Comparison of ENCODE assay signal across 8 mouse cellular contexts in genomic region chr2:25262795-25263622, GRCm38 (mm10). TPM values are rescaled to one million over a fixed set of nuclear protein-coding genes. Genes with fewer than 3 reads are reported as not detected.
A peak's percentile ranks its signal among the peaks of the same experiment; 100 is the strongest.
DNase-seq lines count a peak whose midpoint lies in the region; ATAC-seq lines count a peak whose summit lies in the region.

No protein-coding gene starts in this region.

- H3K9ac ChIP-seq in heart, embryonic 11.5 days (ENCODE audit: low read depth, low read length), result peak overlapping the region; percentile 78
- peak overlapping the region; percentile 81 for H3K9ac ChIP-seq in intestine, embryonic 15.5 days

- peak overlapping the region; percentile 83 for H3K4me3 ChIP-seq in heart, embryonic 11.5 days (ENCODE audit: low read depth, low read length)
- H3K4me3 ChIP-seq in intestine, embryonic 15.5 days (replicated peaks), result peak overlapping the region; percentile 87

- H3K27ac ChIP-seq in heart, embryonic 11.5 days (ENCODE audit: low read depth, low read length), result no peak overlapping the region
- peak overlapping the region; percentile 58; the same call in 1 of the 2 replicates for H3K27ac ChIP-seq in intestine, embryonic 15.5 days

- peak overlapping the region; percentile 100 for H3K4me2 ChIP-seq in heart, embryonic 11.5 days
- peak overlapping the region; percentile 97 for H3K4me2 ChIP-seq in intestine, embryonic 15.5 days (replicated peaks)

- no peak for DNase-seq in heart, adult 9 months (ENCODE audit: low spot score in 2 of 2)
- peak; percentile 50 to 53 for DNase-seq in lung, postnatal 4 days
- DNase-seq in splenic B cell, adult 2 months (ENCODE audit: low read depth, low spot score), result peak; percentile 59
- DNase-seq in ovary, adult 18-20 months (ENCODE audit: low spot score), result no peak

- no peaks in the 10 kb centered on the region for H3K36me3 ChIP-seq in heart, embryonic 11.5 days (ENCODE audit: control insufficient read depth, insufficient read depth, low read length)
- no peaks in the 10 kb centered on the region for H3K36me3 ChIP-seq in intestine, embryonic 15.5 days
- H3K36me3 ChIP-seq in splenic B cell, adult 2 months (ENCODE audit: control insufficient read depth, insufficient read depth, low read length, poor library complexity, severe bottlenecking), result no peaks in the 10 kb centered on the region

- under 1% methylated on average over 82 of the region's 82 CpGs for WGBS in heart, embryonic 11.5 days (ENCODE audit: insufficient replicate concordance)
- WGBS in intestine, embryonic 15.5 days, result under 1% methylated on average over 82 of the region's 82 CpGs

- peaks cover 16% of the 10 kb centered on the region for H3K27me3 ChIP-seq in heart, embryonic 11.5 days (ENCODE audit: control insufficient read depth, insufficient read depth, low read length)
- peaks cover 6% of the 10 kb centered on the region for H3K27me3 ChIP-seq in intestine, embryonic 15.5 days (replicated peaks)
- no peaks in the 10 kb centered on the region for H3K27me3 ChIP-seq in splenic B cell, adult 2 months (ENCODE audit: control insufficient read depth, insufficient read depth, low read length, poor library complexity, severe bottlenecking)

- H3K4me1 ChIP-seq in heart, embryonic 11.5 days (ENCODE audit: control insufficient read depth, insufficient read depth, low read length), result peaks cover 29% of the 10 kb centered on the region
- peaks cover 39% of the 10 kb centered on the region for H3K4me1 ChIP-seq in intestine, embryonic 15.5 days (replicated peaks)

- no peaks in the 10 kb centered on the region for H3K9me3 ChIP-seq in heart, embryonic 11.5 days (replicated peaks; ENCODE audit: control insufficient read depth, low read length)
- no peaks in the 10 kb centered on the region for H3K9me3 ChIP-seq in intestine, embryonic 15.5 days

- peak; percentile 3; the same call in 1 of the 2 replicates for ATAC-seq in heart, embryonic 11.5 days (replicated peaks; ENCODE audit: insufficient number of reproducible peaks, low FRiP score, low TSS enrichment)
- ATAC-seq in activated CD4-positive, CD25-positive, alpha-beta regulatory T cell, adult 4 months, result peak; percentile 40
- ATAC-seq in erythroid progenitor cell, adult 5-6 weeks (replicated peaks; ENCODE audit: low FRiP score, poor library complexity, severe bottlenecking), result peak; percentile 22; the same call in 1 of the 2 replicates
- peak; percentile 16 for ATAC-seq in intestine, embryonic 15.5 days

RNA-seq across cellular contexts. Expression of gene Tprn, which starts 0.6 kb away (rescaled TPM):
- 3.3 TPM in 2 replicates for polyA plus RNA-seq in heart, embryonic 11.5 days (2014; fragmentation: Nextera tagmentation; extraction: Ambion mirVana)
- polyA plus RNA-seq in activated CD4-positive, CD25-positive, alpha-beta regulatory T cell, adult 4 months (2017; shearing (Covaris generic)), result 10 to 100 TPM in 1 of 2 experiments, 1 to 10 TPM in 1; 5.5 to 12.4 TPM
- total RNA-seq in erythroid progenitor cell, adult 5-6 weeks (2015; ENCODE audit: low replicate concordance), result 1.1 TPM in 1 of 2 replicates, not detected in the other
- 1.0 and 2.2 TPM in 2 replicates for total RNA-seq in erythroid progenitor cell, adult 5-6 weeks (2017; ENCODE audit: low replicate concordance)
- polyA plus RNA-seq in intestine, embryonic 15.5 days (2015; fragmentation: Nextera tagmentation; extraction: Ambion mirVana), result 20.7 and 23.6 TPM in 2 replicates

RNA-seq across cellular contexts. Expression of gene Tmem203, which starts 7.8 kb away (rescaled TPM):
- 12.9 and 16.0 TPM in 2 replicates for polyA plus RNA-seq in heart, embryonic 11.5 days (2014; fragmentation: Nextera tagmentation; extraction: Ambion mirVana)
- polyA plus RNA-seq in activated CD4-positive, CD25-positive, alpha-beta regulatory T cell, adult 4 months (2017; shearing (Covaris generic)), result 10 to 100 TPM; 10.8 to 13.0 TPM
- total RNA-seq in erythroid progenitor cell, adult 5-6 weeks (2015; ENCODE audit: low replicate concordance), result 11.9 and 18.9 TPM in 2 replicates
- total RNA-seq in erythroid progenitor cell, adult 5-6 weeks (2017; ENCODE audit: low replicate concordance), result 1.8 and 8.5 TPM in 2 replicates
- polyA plus RNA-seq in intestine, embryonic 15.5 days (2015; fragmentation: Nextera tagmentation; extraction: Ambion mirVana), result 22.8 and 23.2 TPM in 2 replicates

RNA-seq across cellular contexts. Expression of gene Ssna1, which starts 9.2 kb away (rescaled TPM):
- polyA plus RNA-seq in heart, embryonic 11.5 days (2014; fragmentation: Nextera tagmentation; extraction: Ambion mirVana), result 156 and 175 TPM in 2 replicates
- 100 to 1,000 TPM; 127 to 134 TPM for polyA plus RNA-seq in activated CD4-positive, CD25-positive, alpha-beta regulatory T cell, adult 4 months (2017; shearing (Covaris generic))
- 114 and 128 TPM in 2 replicates for total RNA-seq in erythroid progenitor cell, adult 5-6 weeks (2015; ENCODE audit: low replicate concordance)
- 46.2 and 81.0 TPM in 2 replicates for total RNA-seq in erythroid progenitor cell, adult 5-6 weeks (2017; ENCODE audit: low replicate concordance)
- polyA plus RNA-seq in intestine, embryonic 15.5 days (2015; fragmentation: Nextera tagmentation; extraction: Ambion mirVana), result 200 and 212 TPM in 2 replicates

RNA-seq across cellular contexts. Expression of gene Anapc2, which starts 9.3 kb away (rescaled TPM):
- polyA plus RNA-seq in heart, embryonic 11.5 days (2014; fragmentation: Nextera tagmentation; extraction: Ambion mirVana), result 73.0 and 76.1 TPM in 2 replicates
- 10 to 100 TPM; 24.8 to 39.3 TPM for polyA plus RNA-seq in activated CD4-positive, CD25-positive, alpha-beta regulatory T cell, adult 4 months (2017; shearing (Covaris generic))
- 34.6 and 55.8 TPM in 2 replicates for total RNA-seq in erythroid progenitor cell, adult 5-6 weeks (2015; ENCODE audit: low replicate concordance)
- 29.7 and 40.0 TPM in 2 replicates for total RNA-seq in erythroid progenitor cell, adult 5-6 weeks (2017; ENCODE audit: low replicate concordance)
- 95.8 and 103 TPM in 2 replicates for polyA plus RNA-seq in intestine, embryonic 15.5 days (2015; fragmentation: Nextera tagmentation; extraction: Ambion mirVana)

RNA-seq across cellular contexts. Expression of gene AL732309.1, which starts 16.3 kb away (rescaled TPM):
- polyA plus RNA-seq in heart, embryonic 11.5 days (2014; fragmentation: Nextera tagmentation; extraction: Ambion mirVana), result 2.5 and 2.9 TPM in 2 replicates
- polyA plus RNA-seq in activated CD4-positive, CD25-positive, alpha-beta regulatory T cell, adult 4 months (2017; shearing (Covaris generic)), result 1 to 10 TPM; 3.6 to 4.2 TPM
- 4.0 and 4.6 TPM in 2 replicates for total RNA-seq in erythroid progenitor cell, adult 5-6 weeks (2015; ENCODE audit: low replicate concordance)
- total RNA-seq in erythroid progenitor cell, adult 5-6 weeks (2017; ENCODE audit: low replicate concordance), result not detected in 2 replicates
- 4.3 and 5.5 TPM in 2 replicates for polyA plus RNA-seq in intestine, embryonic 15.5 days (2015; fragmentation: Nextera tagmentation; extraction: Ambion mirVana)

Comparison
In these comparisons a context has a peak if more than half of its experiments do, and no peak if none do; other contexts are left out.
1. DNase-seq: peak in lung, postnatal 4 days (2 of 2) and splenic B cell, adult 2 months (single experiment); none in heart, adult 9 months (0 of 2) and ovary, adult 18-20 months (single experiment).
2. Peak in every context shown above with its lines, with median percentiles within 50 percentile points of each other: ATAC-seq.